Mouse (Mus musculus) inflammation-experienced regulatory T-cells, adult 6 months (primary cell): Measurements from ENCODE around the gene Lix1l. TPM values are rescaled to one million over a fixed set of nuclear protein-coding genes. Genes with fewer than 3 reads are reported as not detected.
A peak's percentile ranks its signal among the peaks of the same experiment; 100 is the strongest.

Experiments used
- ATAC-seq: one replicate; pipeline ENCODE4 v1.8.0; 2017
- polyA plus RNA-seq, 3 experiments: library from polyadenylated mRNA; unstranded; fragments of 100-300 nt; shearing (Covaris generic); gene quantifications; one replicate each; pipeline ENCODE4 v1.2.1; 2017

The Lix1l gene
- polyA plus RNA-seq, 3 experiments from 2014 or later = 0.34 to 0.61 (median 0.43) TPM

DNA sequence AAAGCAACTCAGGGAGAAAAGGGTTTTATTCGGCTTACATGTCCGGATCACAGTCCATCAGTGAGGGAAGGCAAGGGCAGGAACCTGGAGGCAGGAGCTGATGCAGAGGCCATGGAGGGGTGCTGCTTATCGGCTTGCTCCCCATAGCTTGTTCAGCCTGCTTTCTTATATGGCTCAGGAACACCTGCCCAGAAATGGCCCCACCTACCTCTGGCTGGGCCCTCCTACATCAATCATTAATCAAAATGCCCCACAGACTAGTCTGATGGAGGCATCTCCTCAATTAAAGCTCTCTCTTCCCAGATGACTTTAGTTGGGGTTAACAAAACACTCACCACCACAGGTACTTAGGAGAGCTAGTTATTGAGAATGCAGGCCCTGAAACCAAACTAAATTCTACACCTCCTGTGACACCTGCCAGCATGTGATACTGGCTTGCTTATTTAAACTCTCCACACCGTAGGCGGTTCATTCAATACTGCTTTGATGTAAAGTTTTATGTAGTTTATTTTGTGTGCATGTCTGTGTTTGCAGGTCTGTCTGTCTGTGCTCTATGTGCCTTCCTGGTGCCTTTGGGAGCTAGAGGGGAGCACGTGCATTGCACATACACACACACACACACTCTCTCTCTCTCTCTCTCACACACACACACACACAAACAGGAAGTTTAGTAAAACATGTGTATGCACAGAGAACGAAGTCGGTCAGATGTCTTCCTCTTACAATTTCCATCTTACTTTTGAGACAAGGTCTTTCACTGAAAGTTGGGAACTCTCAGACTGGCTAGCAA lies 34.1 kb upstream of the Lix1l start:
- peak; percentile 42 for ATAC-seq

DNA sequence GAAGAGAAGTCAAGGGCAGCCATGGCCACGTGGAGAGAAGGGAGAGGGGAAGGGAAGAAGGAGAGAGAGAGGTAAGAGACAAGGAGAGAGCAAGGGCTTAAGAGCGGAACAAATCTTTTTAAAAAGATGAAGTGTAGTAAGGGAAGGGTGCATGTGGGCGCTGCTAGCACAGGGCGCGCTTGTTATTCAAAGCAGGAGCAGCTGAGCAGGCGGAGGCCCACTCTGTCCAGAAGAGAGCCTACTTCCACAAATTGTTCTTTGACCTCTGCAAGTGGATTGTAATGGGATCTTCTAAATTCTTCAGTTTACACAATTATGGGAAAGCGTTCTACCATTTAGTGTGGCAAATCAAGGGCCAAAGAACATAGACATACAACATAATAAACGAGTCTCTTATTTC lies 32.3 kb upstream of the Lix1l start:
- no peak for ATAC-seq

DNA sequence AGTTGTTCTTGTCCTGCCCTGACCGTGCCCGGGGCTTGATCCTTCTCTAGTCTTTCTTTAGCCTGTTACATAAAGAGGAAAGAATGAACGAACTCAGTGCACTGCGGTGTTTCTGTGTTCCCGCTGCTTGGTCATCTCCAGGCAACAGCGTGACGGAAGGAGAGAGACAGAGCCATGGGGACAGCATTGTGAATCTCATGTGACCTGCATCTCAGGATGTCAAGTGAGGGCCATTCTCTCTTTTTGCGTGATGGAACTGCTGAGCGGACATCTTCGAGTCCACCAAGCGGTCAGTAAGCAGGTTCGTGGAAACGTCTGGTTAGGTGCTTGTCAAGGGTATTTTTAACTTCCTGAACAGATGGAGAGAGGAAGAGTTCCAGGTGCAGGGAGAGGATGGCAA lies 31.4 kb upstream of the Lix1l start:
- no peak for ATAC-seq

GRCm38 (mm10) chr3:96569966-96570605 lies 30.9 kb upstream of the Lix1l start:
- ATAC-seq = no peak

- peak; percentile 73 for ATAC-seq
Measured at GRCm38 (mm10) chr3:96570643-96571042, 30.3 kb upstream of the Lix1l start.

GRCm38 (mm10) chr3:96571336-96571735 lies 29.6 kb upstream of the Lix1l start:
- ATAC-seq = no peak

DNA sequence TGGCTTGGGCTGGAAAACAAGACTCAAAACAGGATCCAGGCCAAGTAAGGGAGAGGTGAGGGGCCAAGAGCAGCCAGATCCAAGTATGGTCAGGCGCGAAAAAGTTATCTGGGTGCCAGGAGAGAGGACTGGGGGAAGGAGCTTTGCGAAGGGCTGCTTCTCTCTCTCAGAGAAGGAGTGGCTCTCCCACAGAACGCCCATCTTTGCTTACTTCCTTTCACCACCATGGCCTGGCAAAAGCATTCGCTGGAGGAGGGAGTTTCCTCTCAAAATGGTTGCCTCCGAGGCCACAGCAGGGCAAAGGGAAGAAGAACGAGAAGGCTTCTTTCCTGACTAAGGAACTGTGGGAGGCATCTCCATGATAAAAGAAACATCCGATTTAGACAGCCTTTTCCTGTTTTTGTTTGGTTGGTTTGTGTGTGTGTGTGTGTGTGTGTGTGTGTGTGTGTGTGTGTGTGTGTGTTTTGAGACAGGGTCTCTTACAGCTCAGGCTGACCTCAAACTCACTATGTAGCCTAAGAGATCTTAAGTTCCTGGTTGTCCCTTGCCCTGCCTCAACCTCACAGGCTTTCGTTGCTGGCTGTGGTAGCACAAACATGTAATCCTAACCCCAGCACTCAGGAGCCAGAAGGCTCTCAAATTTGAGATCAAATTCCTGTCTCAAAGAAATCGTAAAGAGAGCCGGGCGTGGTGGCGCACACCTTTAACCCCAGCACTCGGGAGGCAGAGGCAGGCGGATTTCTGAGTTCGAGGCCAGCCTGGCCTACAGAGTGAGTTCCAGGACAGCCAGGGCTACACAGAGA lies 28.9 kb upstream of the Lix1l start:
- ATAC-seq = no peak

DNA sequence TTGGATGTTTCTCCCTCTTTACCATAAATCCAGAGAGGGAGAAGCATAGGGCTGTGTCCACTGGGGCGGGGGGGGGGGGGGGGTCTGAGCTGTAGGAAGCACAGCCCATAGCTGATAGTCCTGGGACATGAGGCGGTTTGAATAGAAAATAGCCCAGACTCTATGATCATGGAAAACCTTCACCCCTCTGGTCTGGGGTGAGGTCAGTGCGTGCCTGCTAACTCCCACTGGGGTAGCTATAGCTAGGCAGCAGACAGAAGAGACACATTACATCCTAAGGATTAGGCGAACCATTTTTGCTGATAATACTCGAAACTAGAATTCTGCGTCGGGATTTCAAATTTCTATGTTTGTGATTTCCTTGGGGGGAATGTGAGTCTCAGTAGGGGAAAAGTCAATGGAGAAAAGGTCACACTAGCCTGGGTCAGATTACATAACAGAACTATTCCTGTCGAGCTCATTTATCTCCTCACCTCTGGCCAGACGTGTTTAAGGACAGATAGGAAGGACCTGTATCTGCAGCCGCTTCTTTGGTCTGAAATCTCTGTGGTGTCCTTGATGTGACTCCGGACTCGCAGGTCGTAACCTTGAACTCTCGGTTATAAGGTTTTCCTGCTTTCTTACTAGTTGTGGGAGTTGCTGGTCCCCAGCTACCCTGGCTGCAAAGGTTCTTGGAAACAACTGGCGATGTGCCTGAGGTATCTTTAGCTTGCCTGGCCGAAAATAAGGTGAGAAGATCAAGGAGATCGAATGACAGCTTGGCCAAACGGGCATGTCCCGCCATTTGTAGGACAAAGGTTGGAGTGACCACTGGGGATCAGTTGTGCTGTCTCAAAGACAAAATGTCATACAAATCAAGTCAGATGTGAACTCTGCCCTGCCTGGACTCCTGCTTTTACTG lies 27.1 kb upstream of the Lix1l start:
- no peak for ATAC-seq

DNA sequence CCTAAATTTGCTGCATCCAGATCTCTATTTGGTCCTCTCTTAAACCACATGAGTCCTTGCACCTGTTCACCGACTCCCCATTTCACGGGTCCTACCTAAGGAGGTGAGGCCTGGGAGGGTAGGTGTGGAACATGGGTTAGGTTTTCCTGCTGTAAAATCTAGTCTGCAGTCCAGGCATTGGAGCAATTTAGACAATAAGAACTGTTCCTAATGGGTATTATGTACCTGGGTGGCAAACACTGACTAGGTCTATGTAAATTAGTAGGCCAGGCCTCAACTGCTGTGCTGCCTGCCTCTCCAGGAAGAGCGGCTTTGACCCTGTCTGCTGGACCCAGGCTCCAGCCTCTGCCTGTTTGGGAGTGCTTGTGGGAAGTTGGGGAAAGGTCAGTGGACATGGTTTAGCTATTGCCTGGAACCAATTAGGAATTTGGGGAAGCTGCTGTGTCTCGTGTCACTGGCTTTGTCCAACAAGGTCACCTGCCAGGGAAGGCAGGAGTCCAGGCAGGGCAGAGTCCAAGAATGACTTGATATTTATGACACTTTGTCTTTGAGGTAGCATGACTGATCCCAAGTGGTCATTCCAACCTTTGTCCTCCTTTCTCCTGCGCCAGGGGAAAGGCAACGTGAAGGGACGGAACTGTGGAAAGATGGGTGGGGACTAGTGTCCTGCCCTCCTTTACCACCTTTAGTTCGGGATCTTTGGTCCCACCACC lies 25.5 kb upstream of the Lix1l start:
- no peak for ATAC-seq

GRCm38 (mm10) chr3:96576005-96576658 lies 24.8 kb upstream of the Lix1l start:
- no peak for ATAC-seq

DNA sequence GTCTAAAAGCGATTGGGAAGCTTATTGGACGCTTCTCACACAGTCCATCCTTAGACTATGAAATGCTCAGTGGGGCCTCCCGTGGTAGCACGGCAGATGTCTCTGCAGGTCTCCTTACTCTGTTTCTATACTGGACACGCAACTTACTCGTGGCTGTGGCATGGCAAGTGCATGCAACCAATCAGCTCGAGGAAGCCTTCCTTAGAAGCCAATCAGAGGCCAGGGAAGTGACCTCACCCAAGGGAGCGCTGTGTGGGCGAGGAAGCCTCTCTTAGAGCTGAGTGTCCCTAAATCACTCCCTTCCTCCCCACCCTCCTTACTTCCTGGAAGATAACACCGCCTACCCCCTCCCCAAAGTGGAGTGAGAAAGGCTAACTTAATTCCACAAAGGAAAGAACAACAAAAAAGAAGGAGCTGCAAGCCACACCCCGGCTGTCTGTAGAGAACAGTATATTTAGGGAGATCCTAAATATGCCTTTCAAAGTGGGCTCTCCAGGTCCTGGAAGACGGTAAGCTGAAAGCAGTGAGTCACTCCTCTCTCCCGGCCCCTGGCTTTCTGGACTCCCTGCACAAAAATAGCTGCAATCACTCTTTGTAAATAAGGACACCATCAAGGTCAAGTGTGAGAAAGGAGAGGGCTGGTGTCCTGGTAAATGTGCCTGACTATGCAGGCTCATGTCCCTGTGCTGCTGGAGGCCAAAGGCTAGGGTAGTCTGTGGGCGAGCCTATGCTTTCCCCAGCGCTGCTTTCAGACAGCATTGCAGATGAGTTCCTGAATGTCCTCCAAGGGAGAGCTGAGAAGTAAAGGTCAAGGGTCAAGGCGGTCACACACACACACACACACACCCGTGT lies 24.0 kb upstream of the Lix1l start, which contains the start of gene Gm16253:
Gm16253 (plus strand) TSS at position 295 of the 852 bp plus-strand sequence.
- ATAC-seq = peak; percentile 87

DNA sequence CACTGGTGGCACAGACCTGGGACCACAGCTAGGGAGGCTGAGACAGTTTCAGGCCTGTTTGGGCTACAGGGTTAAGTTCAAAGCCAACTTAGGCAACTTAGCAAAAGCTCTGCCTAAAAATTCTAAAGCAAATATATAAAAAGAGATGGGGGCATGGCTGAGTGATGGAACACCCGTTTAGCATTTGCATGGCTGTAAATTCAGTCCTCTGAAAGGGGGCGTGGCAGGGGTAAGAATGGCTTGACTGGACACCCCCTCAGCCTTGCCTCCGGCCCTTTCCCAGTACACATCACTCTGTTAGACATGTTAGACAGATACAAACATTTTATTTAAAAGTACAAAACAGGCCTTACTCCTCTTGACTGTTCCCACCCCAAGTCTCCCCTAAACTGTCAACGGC lies 23.4 kb upstream of the Lix1l start:
- no peak for ATAC-seq

- ATAC-seq = no peak
Measured at GRCm38 (mm10) chr3:96578561-96579238, 22.2 kb upstream of the Lix1l start.

GRCm38 (mm10) chr3:96579239-96579750 lies 21.7 kb upstream of the Lix1l start:
- no peak for ATAC-seq

DNA sequence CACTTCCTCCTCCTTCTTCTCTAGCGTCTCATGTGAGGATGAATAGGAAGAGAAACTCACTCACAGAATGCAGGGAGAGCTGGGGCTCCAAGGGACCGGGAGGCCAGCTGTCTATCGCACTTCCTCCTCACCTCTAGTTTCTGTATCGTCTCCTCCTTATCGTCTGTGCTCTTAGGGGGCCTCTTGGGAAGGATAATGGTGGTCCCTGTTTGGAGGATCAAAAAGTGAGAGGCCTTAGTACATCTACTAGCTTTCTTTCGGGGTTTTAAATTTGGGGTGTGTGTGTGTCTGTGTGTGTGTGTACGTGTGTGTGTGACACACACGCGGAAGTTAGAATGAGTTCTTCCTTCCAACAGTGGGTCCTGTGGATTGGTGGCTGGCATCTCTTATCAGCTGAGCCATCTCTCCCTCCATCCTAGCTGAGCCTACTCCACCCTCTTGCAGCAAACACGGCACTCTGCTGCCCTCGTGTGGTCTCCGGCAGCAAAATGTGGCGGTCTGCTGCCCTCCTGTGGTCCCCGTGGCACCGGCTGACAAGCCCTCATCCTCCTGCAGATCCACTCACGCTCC lies 21.0 kb upstream of the Lix1l start:
- peak; percentile 65 for ATAC-seq

- ATAC-seq = no peak
Measured at GRCm38 (mm10) chr3:96581141-96581540, 19.8 kb upstream of the Lix1l start.

DNA sequence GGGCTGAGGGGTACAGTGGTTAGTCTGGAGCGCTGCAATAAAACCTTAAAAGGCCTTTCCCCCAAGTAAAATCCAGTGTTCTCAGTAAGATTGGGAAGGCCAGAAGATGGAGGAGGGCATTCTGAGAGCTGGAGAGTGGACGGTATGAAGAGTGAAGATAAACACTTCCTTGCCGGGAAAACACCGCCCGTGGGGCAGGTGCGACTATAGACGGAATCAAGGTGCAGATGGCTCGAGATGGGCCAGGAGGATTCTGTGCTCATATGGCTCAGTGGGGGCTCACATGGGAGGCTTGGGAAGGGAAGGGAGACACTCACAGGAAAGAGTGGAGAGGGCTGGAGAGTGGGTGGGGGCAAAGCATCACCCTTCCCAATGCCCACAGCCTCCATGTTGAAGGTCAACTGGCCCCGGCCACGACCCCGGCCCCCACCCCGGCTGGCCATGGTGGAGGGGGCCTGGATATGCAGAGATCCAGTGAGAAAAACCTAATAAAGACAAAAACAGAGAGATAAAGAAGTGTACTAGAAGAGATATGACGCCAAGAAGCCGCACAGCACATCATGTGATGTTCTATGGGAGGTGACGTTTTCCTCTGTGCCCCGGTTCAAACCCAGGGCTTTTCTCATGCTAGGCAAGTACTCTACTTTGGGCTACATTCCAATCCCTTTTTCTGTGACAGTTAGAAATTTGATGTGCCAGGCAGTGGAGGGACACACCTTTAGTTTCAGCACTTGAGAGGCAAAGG lies 19.0 kb upstream of the Lix1l start:
- no peak for ATAC-seq

DNA sequence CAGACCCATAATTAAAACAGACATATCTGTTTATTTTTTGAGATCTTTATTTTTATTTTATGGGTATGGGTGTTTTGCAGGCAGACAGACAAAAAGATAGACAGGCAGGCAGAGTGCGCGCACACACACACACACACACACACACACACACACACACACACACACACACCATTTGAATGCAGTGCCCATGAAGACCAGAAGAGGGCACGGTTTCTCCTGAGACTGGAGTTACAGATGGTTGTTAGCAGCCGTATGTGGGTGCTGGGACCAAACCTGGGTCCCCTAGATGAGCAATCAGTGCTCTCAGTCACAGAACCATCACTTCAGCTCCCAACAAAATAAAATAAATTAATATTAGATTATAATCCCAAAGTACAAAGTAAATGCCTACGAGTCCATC lies 17.6 kb upstream of the Lix1l start:
- no peak for ATAC-seq
